Mouse (Mus musculus) CH12.LX (cell line): ENCODE results near the gene Gm10318. TPM values are rescaled to one million over a fixed set of nuclear protein-coding genes. Genes with fewer than 3 reads are reported as not detected.

Source experiments
- DNase-seq: peaks from one replicate; pipeline ENCODE4 v3.0.0-alpha.2; 2013; ENCODE audit errors: extremely low read depth
- H3K27ac ChIP-seq: 2 replicates; pipeline ENCODE4 v1.5.1; 2012; ENCODE audit warnings: low read depth, mild to moderate bottlenecking, control low read depth, moderate library complexity; ENCODE audit not compliant: insufficient read depth
- H3K27me3 ChIP-seq: replicated peaks from 2 replicates; pipeline ENCODE3; 2012; ENCODE audit warnings: inconsistent platforms
- H3K36me3 ChIP-seq, 2 experiments: replicated peaks in 1 of 2; 2 replicates each; pipeline versions ENCODE3 to v1.6.1; 2012; ENCODE audit warnings: inconsistent platforms in 1 of 2, low read length in 1 of 2, mild to moderate bottlenecking in 1 of 2, mixed read lengths in 1 of 2, moderate library complexity in 1 of 2; ENCODE audit not compliant: control insufficient read depth in 1 of 2, insufficient read depth in 1 of 2
- H3K4me1 ChIP-seq, 2 experiments: 2 replicates each; pipeline ENCODE4 v1.6.1; 2012; ENCODE audit warnings: inconsistent platforms in 1 of 2, moderate library complexity in 1 of 2; ENCODE audit not compliant: insufficient read depth in 2 of 2, control insufficient read depth in 1 of 2
- H3K4me2 ChIP-seq: 2 replicates; pipeline ENCODE4 v1.6.1; 2012; ENCODE audit warnings: low read depth, mild to moderate bottlenecking, control low read depth; ENCODE audit not compliant: poor library complexity, insufficient read depth, severe bottlenecking
- H3K4me3 ChIP-seq, 3 experiments: fragments of 150-350 bp in 1 of 3; sonication (generic) in 1 of 3; replicated peaks in 1 of 3; 2 replicates each; pipeline versions ENCODE3 to v1.5.1; 2011 to 2012; ENCODE audit warnings: low read depth in 2 of 3, low read length in 2 of 3, mild to moderate bottlenecking in 2 of 3, moderate library complexity in 2 of 3, control low read depth in 1 of 3, improper control_type of control experiment in 1 of 3, inconsistent platforms in 1 of 3, mixed read lengths in 1 of 3; ENCODE audit not compliant: poor library complexity in 1 of 3
- H3K79me2 ChIP-seq: replicated peaks from 2 replicates; pipeline ENCODE4 v1.6.1; 2012; ENCODE audit warnings: mild to moderate bottlenecking, moderate library complexity; ENCODE audit not compliant: control insufficient read depth, poor library complexity, insufficient read depth, severe bottlenecking; ENCODE audit errors: extremely low read depth
- H3K9ac ChIP-seq: 2 replicates; pipeline ENCODE4 v1.6.1; 2012; ENCODE audit warnings: low read depth, mild to moderate bottlenecking, control low read depth, moderate library complexity; ENCODE audit not compliant: insufficient read depth
- H3K9me3 ChIP-seq: replicated peaks from 2 replicates; pipeline ENCODE3; 2012; ENCODE audit warnings: low read length, inconsistent platforms, mixed read lengths
- CHD1 ChIP-seq: IDR thresholded peaks from 2 replicates; pipeline ENCODE4 v1.6.1; 2012; ENCODE audit warnings: low read depth, low read length, improper control_type of control experiment, inconsistent platforms
- CHD2 ChIP-seq: IDR thresholded peaks from 2 replicates; pipeline ENCODE4 v1.6.1; 2011; ENCODE audit warnings: low read length, improper control_type of control experiment
- CTCF ChIP-seq, 2 experiments: IDR thresholded peaks in 1 of 2; conservative IDR thresholded peaks in 1 of 2; 2 replicates each; pipeline ENCODE4 v1.5.1; 2011 to 2012; ENCODE audit warnings: low read depth in 2 of 2, low read length in 2 of 2, improper control_type of control experiment in 1 of 2, inconsistent platforms in 1 of 2, mild to moderate bottlenecking in 1 of 2, moderate library complexity in 1 of 2
- E2F4 ChIP-seq: IDR thresholded peaks from 2 replicates; pipeline ENCODE4 v1.6.1; 2011; ENCODE audit warnings: low read depth, low read length, improper control_type of control experiment; ENCODE audit not compliant: insufficient replicate concordance
- EP300 ChIP-seq: IDR thresholded peaks from 2 replicates; pipeline ENCODE4 v1.6.1; 2011; ENCODE audit warnings: low read length, improper control_type of control experiment
- ETS1 ChIP-seq: conservative IDR thresholded peaks from 2 replicates; pipeline ENCODE4 v1.6.1; 2012; ENCODE audit warnings: low read depth, mild to moderate bottlenecking, inconsistent platforms, low read length, improper control_type of control experiment, moderate library complexity
- HCFC1 ChIP-seq: IDR thresholded peaks from 2 replicates; pipeline ENCODE4 v1.6.1; 2012; ENCODE audit warnings: low read depth, mild to moderate bottlenecking, inconsistent platforms, low read length, improper control_type of control experiment
- IRF4 ChIP-seq: IDR thresholded peaks from 2 replicates; pipeline ENCODE4 v1.6.1; 2014; ENCODE audit warnings: low read depth, mild to moderate bottlenecking, inconsistent platforms, low read length, improper control_type of control experiment
- JUN ChIP-seq: IDR thresholded peaks from 2 replicates; pipeline ENCODE4 v1.6.1; 2011; ENCODE audit warnings: low read depth, mild to moderate bottlenecking, low read length, improper control_type of control experiment, moderate library complexity; ENCODE audit not compliant: insufficient read depth
- JUND ChIP-seq: conservative IDR thresholded peaks from 2 replicates; pipeline ENCODE4 v1.6.1; 2011; ENCODE audit warnings: low read depth, low read length, improper control_type of control experiment
- KAT2A ChIP-seq: IDR thresholded peaks from 2 replicates; pipeline ENCODE4 v1.6.1; 2012; ENCODE audit warnings: low read length, improper control_type of control experiment, inconsistent platforms; ENCODE audit not compliant: insufficient replicate concordance
- MAFK ChIP-seq: IDR thresholded peaks from 2 replicates; pipeline ENCODE4 v1.6.1; 2011; ENCODE audit warnings: low read length, improper control_type of control experiment; ENCODE audit not compliant: insufficient replicate concordance
- MAX ChIP-seq: IDR thresholded peaks from 2 replicates; pipeline ENCODE4 v1.6.1; 2011; ENCODE audit warnings: low read length, improper control_type of control experiment
- MXI1 ChIP-seq: IDR thresholded peaks from 2 replicates; pipeline ENCODE4 v1.6.1; 2011; ENCODE audit warnings: mild to moderate bottlenecking, low read depth, low read length, improper control_type of control experiment
- NELFE ChIP-seq: IDR thresholded peaks from 2 replicates; pipeline ENCODE4 v1.6.1; 2011; ENCODE audit warnings: low read depth, low read length, improper control_type of control experiment
- NRF1 ChIP-seq: IDR thresholded peaks from 2 replicates; pipeline ENCODE4 v1.6.1; 2014; ENCODE audit warnings: low read depth, mild to moderate bottlenecking, inconsistent platforms, low read length, improper control_type of control experiment, moderate library complexity
- PAX5 ChIP-seq: IDR thresholded peaks from 2 replicates; pipeline ENCODE4 v1.6.1; 2012; ENCODE audit warnings: low read length, inconsistent platforms, mixed read lengths
- POLR2A ChIP-seq: IDR thresholded peaks from 2 replicates; pipeline ENCODE4 v1.6.1; 2011; ENCODE audit warnings: low read depth, mild to moderate bottlenecking, improper control_type of control experiment, low read length
- RAD21 ChIP-seq: IDR thresholded peaks from 2 replicates; pipeline ENCODE4 v1.6.1; 2011; ENCODE audit warnings: low read depth, mild to moderate bottlenecking, low read length, improper control_type of control experiment, moderate library complexity
- RCOR1 ChIP-seq: conservative IDR thresholded peaks from 2 replicates; pipeline ENCODE4 v1.6.1; 2012; ENCODE audit warnings: low read depth, mild to moderate bottlenecking, inconsistent platforms, low read length, improper control_type of control experiment
- SMC3 ChIP-seq: IDR thresholded peaks from 2 replicates; pipeline ENCODE4 v1.6.1; 2011; ENCODE audit warnings: low read depth, low read length, improper control_type of control experiment
- TCF12 ChIP-seq: IDR thresholded peaks from 2 replicates; pipeline ENCODE4 v1.6.1; 2014; ENCODE audit warnings: low read depth, mild to moderate bottlenecking, inconsistent platforms, low read length, improper control_type of control experiment
- UBTF ChIP-seq: IDR thresholded peaks from 2 replicates; pipeline ENCODE4 v1.6.1; 2012; ENCODE audit warnings: low read depth, mild to moderate bottlenecking, inconsistent platforms, low read length, improper control_type of control experiment, moderate library complexity
- USF1 ChIP-seq: IDR thresholded peaks from 2 replicates; pipeline ENCODE4 v1.6.1; 2014; ENCODE audit warnings: low read depth, mild to moderate bottlenecking, inconsistent platforms, low read length, improper control_type of control experiment
- ZMIZ1 ChIP-seq: IDR thresholded peaks from 2 replicates; pipeline ENCODE4 v1.6.1; 2012; ENCODE audit warnings: low read depth, mild to moderate bottlenecking, inconsistent platforms, low read length, improper control_type of control experiment
- dilution Hi-C: fragments of 300-500 bp; cut with MboI; formaldehyde crosslinking; loops from 2 replicates; pipeline ENCODE4 v1.14.3; 2020; ENCODE audit warnings: low sequenced_read_pairs; ENCODE audit not compliant: extremely low pct_unique_long_range_greater_than_20kb, extremely low pct_ligation_motif_present
- in situ Hi-C: fragments of 300-500 bp; cut with MboI; formaldehyde crosslinking; loops from 3 replicates; pipeline ENCODE4 v1.14.3; 2019; ENCODE audit warnings: low sequenced_read_pairs, low pct_ligation_motif_present, low pct_unique_long_range_greater_than_20kb, mixed read lengths
- polyA plus RNA-seq: library from polyadenylated mRNA; unstranded; fragments of >175 nt; gene quantifications from 2 replicates; pipeline ENCODE4 v1.2.1, GENCODE M21; 2012; ENCODE audit warnings: low read depth; ENCODE audit not compliant: insufficient read length
- total RNA-seq, 2 experiments: library from RNA; depleted of rRNA; stranded (reverse); fragments of 300-350 nt in 1 of 2; fragments of >200 nt in 1 of 2; gene quantifications; 2 replicates each; pipeline ENCODE4 v1.2.3; 2012 to 2014

Gene Gm10318
- total and polyA plus RNA-seq, 3 experiments = not detected

GRCm38 (mm10) chr10:77878985-77879384, 26.3 kb downstream of the Gm10318 start:
- no peak overlapping the region for H3K4me3 ChIP-seq
- no peaks in the 10 kb centered on the region for H3K36me3 ChIP-seq
- no peak overlapping the region for H3K4me2 ChIP-seq
- in situ Hi-C loops (loop anchor here (25.0 kb wide), 1 partner anchor 242 kb away; no protein-coding TSS in a partner anchor), dilution Hi-C loops (no loop called here)
- DNase-seq = no peak
- no peaks in the 10 kb centered on the region for H3K79me2 ChIP-seq
- H3K9me3 ChIP-seq = peaks cover 4% of the 10 kb centered on the region
- no peak for TF ChIP-seq MXI1
- no peak for TF ChIP-seq TCF12
- no peak for TF ChIP-seq NRF1
- TF ChIP-seq CTCF (conservative IDR thresholded peaks at IDR 0.05 in 1 of 2, IDR thresholded peaks at IDR 0.05 in 1 of 2; ENCODE audit: low read depth in 2 of 2, low read length in 2 of 2) = peak in 1 of 2 experiments; percentile 59; a peak in 2 of 4 replicates
- no peak for TF ChIP-seq NELFE
- TF ChIP-seq CHD2 = no peak
- peak; percentile 35 for TF ChIP-seq SMC3
- no peak for TF ChIP-seq IRF4
- TF ChIP-seq JUN = no peak
- no peak for TF ChIP-seq HCFC1
- TF ChIP-seq CHD1 = no peak
- no peak for TF ChIP-seq USF1
- TF ChIP-seq ETS1 = no peak
- TF ChIP-seq PAX5 = no peak
- no peak for TF ChIP-seq KAT2A
- TF ChIP-seq ZMIZ1 = no peak
- no peak for TF ChIP-seq MAX
- no peak for TF ChIP-seq MAFK
- TF ChIP-seq POLR2A = no peak
- TF ChIP-seq JUND = no peak
- TF ChIP-seq EP300 = no peak
- no peak for TF ChIP-seq UBTF
- peak; percentile 38 for TF ChIP-seq RAD21
- no peak for TF ChIP-seq E2F4
- TF ChIP-seq RCOR1 = no peak
- H3K9ac ChIP-seq = no peak overlapping the region
- no peaks in the 10 kb centered on the region for H3K4me1 ChIP-seq
- H3K27me3 ChIP-seq = peaks cover 76% of the 10 kb centered on the region
- H3K27ac ChIP-seq = no peak overlapping the region
